Mouse (Mus musculus) liver, embryonic 18 days (tissue): ENCODE data around the gene Gm37596. TPM values are rescaled to one million over a fixed set of nuclear protein-coding genes. Genes with fewer than 3 reads are reported as not detected.

Source experiments
- polyA plus RNA-seq: library from polyadenylated mRNA; depleted of rRNA; stranded (reverse); fragments of >200 nt; gene quantifications from 2 replicates; pipeline ENCODE4 v1.2.3, GENCODE M21; 2012; rRNA removed

The Gm37596 gene
- polyA plus RNA-seq, result not detected in 2 replicates

DNA sequence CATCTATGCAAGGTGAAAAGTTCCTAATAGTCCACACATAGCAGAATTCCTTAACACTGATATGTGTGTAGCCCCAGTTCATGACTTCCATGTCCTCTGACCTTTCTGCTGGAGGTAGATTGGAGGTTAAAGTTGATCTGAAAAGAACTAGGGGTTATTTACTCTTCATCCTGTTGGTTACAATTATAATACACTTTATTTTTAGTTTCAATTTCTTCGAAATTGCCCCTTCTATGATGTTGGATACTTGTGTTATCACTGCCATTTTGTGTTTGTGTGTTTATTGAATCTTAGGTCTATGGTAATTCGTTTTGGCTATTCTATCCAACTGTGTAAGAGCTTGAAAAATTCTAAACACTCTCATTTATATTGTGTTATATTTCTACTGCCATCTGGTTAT, at the start of gene Gm37596:
Gm37596 (minus strand) TSS at position 101 of the 400 bp plus-strand sequence.

DNA sequence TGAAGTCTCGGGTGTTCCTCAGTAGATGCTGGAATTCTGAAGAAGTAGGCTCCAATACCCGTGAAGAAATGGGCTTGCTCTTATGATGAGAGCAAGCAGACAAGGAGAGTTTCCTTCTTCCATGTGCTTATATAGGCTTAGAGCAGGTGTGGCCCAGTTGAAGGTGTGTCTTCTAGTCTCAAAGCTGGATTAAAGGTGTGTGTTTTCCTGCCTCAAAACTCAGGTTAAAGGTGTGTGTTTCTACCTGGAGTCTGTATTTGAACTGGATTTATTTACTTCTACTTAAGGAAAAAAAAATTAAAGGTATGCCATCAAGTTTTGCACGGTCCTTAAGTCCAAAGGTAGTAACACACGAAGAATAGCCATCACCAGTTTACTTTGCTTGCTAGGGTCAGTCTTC, 16.7 kb downstream of the Gm37596 start, which contains the start of gene Tdpoz1:
Tdpoz1 (minus strand) TSS at position 101 of the 400 bp plus-strand sequence.

DNA sequence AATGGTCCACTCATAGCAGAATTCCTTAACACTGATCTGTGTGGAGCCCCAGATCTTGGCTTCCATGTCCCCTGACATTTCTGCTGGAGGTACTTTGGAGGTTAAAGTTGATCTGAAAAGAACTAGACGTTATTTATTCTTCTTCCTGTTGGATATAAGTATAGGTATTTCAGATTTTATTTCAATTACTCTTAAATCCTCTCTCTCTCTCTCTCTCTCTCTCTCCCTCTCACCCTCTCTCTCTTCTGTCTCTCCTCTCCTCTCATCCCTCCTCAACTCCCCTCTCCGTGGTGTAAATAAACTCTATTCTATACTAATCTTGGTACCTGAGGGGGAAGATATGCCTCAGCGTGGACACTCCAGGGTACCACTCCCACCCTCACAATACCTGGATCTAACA, 40.3 kb downstream of the Gm37596 start, which contains the start of gene Tdpoz2:
Tdpoz2 (minus strand) TSS at position 101 of the 400 bp plus-strand sequence.

Other genes starting within 250 kb of the Gm37596 start
- not detected in 2 replicates for gene Tchhl1, start 224.3 kb downstream of the Gm37596 start, polyA plus RNA-seq
- 129 and 140 TPM in 2 replicates for gene S100a11, start 172.6 kb downstream of the Gm37596 start, polyA plus RNA-seq
- 42.7 and 56.0 TPM in 2 replicates for gene S100a10, start 138.0 kb downstream of the Gm37596 start, polyA plus RNA-seq
- not detected in 2 replicates for gene Tdpoz2, start 40.4 kb downstream of the Gm37596 start, polyA plus RNA-seq
- not detected in 2 replicates for gene Tdpoz1, start 16.8 kb downstream of the Gm37596 start, polyA plus RNA-seq
- gene Gm5773, start 79.9 kb upstream of the Gm37596 start, polyA plus RNA-seq, result not detected in 2 replicates
- gene Tdpoz4, start 103.3 kb upstream of the Gm37596 start, polyA plus RNA-seq, result not detected in 2 replicates
- not detected in 2 replicates for gene Tdpoz3, start 132.9 kb upstream of the Gm37596 start, polyA plus RNA-seq